Mouse (Mus musculus) olfactory bulb, adult 2 months (tissue): Measurements from ENCODE around the gene Gimap3.

Source experiments
- CTCF ChIP-seq: fragments of 200-500 bp; IDR thresholded peaks from 2 replicates; pipeline ENCODE4 v1.5.1; 2012; ENCODE audit warnings: low read depth, mild to moderate bottlenecking, low read length, moderate library complexity; ENCODE audit not compliant: insufficient read depth
- POLR2A ChIP-seq: fragments of 200-500 bp; IDR thresholded peaks from 2 replicates; pipeline ENCODE4 v1.6.1; 2012; ENCODE audit warnings: mild to moderate bottlenecking, low read depth, low read length, moderate library complexity; ENCODE audit not compliant: insufficient read depth

DNA sequence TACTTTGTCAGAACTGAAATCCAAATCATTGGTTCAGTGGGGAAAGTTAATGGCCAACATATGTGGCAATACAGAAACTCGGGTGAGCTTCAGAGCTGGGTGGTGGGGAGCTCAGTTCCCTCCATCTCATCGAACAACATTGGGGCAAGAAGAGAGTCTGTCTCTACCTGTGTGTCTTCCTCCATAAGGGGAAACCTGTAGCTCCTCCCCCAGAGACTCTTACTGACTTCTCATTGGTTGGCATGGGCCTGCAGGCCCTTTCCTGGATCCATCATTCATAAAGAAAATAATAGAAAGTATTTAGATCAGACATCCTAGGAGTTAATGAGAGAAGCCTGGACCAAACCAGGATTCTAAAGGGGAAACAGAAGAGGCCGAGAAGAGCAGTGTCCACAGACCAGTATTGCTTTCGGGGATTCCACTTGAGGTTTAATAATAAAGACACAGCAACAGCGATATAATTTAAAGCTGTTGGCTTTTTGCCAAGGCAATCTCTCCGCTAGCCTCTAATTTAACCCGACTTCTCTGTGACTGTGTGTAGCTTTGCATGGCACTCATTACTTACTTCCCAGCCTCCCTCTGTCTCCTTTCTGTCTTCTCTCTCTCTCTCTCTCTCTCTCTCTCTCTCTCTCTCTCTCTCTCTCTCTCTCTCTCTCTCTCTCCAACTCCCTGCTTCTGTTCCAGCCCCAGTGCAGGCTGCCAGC is 6.9 kb downstream of the Gimap3 start:
- TF ChIP-seq CTCF (no peak), POLR2A (no peak)
